Mouse (Mus musculus) left cerebral cortex, postnatal 10 days (tissue): ENCODE results near the gene Zfp593. TPM values are rescaled to one million over a fixed set of nuclear protein-coding genes. Genes with fewer than 3 reads are reported as not detected.
"Not testable (repeated sequence)": the region's sequence is repeated elsewhere in the genome, so short reads cannot be mapped to it uniquely, and the experiment has no call there.

Source experiments
- DNase-seq, 2 experiments: peaks; one replicate each; pipeline ENCODE4 v3.0.0; 2021 to 2022; ENCODE audit warnings: low spot score in 2 of 2, mixed read lengths in 1 of 2; ENCODE audit errors: extremely low spot score in 1 of 2
- intact Hi-C: fragments of 180-260 bp; cut with DNase I; formaldehyde crosslinking; loops from one replicate; pipeline ENCODE4 v1.15.1; 2025
- total RNA-seq, 2 experiments: library from RNA; stranded (reverse); gene quantifications; 2 replicates each; pipeline ENCODE4 v1.2.3; 2021

Zfp593 gene
- 10 to 100 TPM; 13.4 to 13.7 TPM for total RNA-seq

GRCm38 (mm10) chr4:134245148-134245843 lies at the start of gene Zfp593:
Gene Zfp593, minus strand, starts transcription at chr4:134245592.
- DNase-seq = peak; percentile 93 to 96
- intact Hi-C loops = no loop called here

- intact Hi-C loops = loop anchor here (5.0 to 10.0 kb wide), 2 partner anchors 41 to 61 kb away; partner anchors contain the start of gene Grrp1
- DNase-seq = no peak
Observed at GRCm38 (mm10) chr4:134293692-134294163, 48.3 kb upstream of the Zfp593 start.

- DNase-seq = no peak
- intact Hi-C loops = loop anchor here (5.0 to 10.0 kb wide), 2 partner anchors 41 to 62 kb away; partner anchors contain the start of gene Grrp1
Observed at GRCm38 (mm10) chr4:134293061-134293691, 47.8 kb upstream of the Zfp593 start.

GRCm38 (mm10) chr4:134292067-134292466 lies 46.7 kb upstream of the Zfp593 start:
- intact Hi-C loops = loop anchor here (5.0 to 10.0 kb wide), 2 partner anchors 40 to 63 kb away; partner anchors contain the start of gene Grrp1
- peak in 1 of 2 experiments; percentile 73 for DNase-seq

GRCm38 (mm10) chr4:134288397-134289256 lies 43.2 kb upstream of the Zfp593 start:
- intact Hi-C loops = no loop called here
- DNase-seq = no peak

GRCm38 (mm10) chr4:134287575-134288025 lies 42.2 kb upstream of the Zfp593 start, which contains the start of gene Pdik1l:
Gene Pdik1l, minus strand, starts transcription at chr4:134287895.
- intact Hi-C loops = no loop called here

GRCm38 (mm10) chr4:134287168-134287564 lies 41.8 kb upstream of the Zfp593 start:
- intact Hi-C loops = no loop called here
- DNase-seq = peak; percentile 91 to 97

More at GRCm38 (mm10) chr4:134287575-134288025, 42.2 kb upstream of the Zfp593 start, which contains the start of gene Pdik1l:
- DNase-seq = peak; percentile 41 to 87

- intact Hi-C loops = no loop called here
- peak in 1 of 2 experiments; percentile 68 for DNase-seq
Observed at GRCm38 (mm10) chr4:134286226-134287167, 41.1 kb upstream of the Zfp593 start.

GRCm38 (mm10) chr4:134284942-134285341 lies 39.5 kb upstream of the Zfp593 start:
- intact Hi-C loops = no loop called here

GRCm38 (mm10) chr4:134273417-134274345 lies 28.3 kb upstream of the Zfp593 start:
- DNase-seq = no peak
- intact Hi-C loops = no loop called here

More at GRCm38 (mm10) chr4:134284942-134285341, 39.5 kb upstream of the Zfp593 start:
- no peak for DNase-seq

- no peak for DNase-seq
- intact Hi-C loops = no loop called here
Observed at GRCm38 (mm10) chr4:134272731-134273416, 27.5 kb upstream of the Zfp593 start.

GRCm38 (mm10) chr4:134271979-134272378 lies 26.6 kb upstream of the Zfp593 start:
- no peak for DNase-seq
- intact Hi-C loops = no loop called here

GRCm38 (mm10) chr4:134269622-134270021 lies 24.2 kb upstream of the Zfp593 start:
- intact Hi-C loops = not testable (repeated sequence)

GRCm38 (mm10) chr4:134268102-134268655 lies 22.8 kb upstream of the Zfp593 start:
- intact Hi-C loops = no loop called here
- DNase-seq = peak in 1 of 2 experiments; percentile 46

More at GRCm38 (mm10) chr4:134269622-134270021, 24.2 kb upstream of the Zfp593 start:
- DNase-seq = not testable (repeated sequence)

- DNase-seq = no peak
- intact Hi-C loops = no loop called here
Observed at GRCm38 (mm10) chr4:134265860-134266585, 20.6 kb upstream of the Zfp593 start.
